Mouse (Mus musculus) C2C12 (cell line): ENCODE results near the gene Prdx2.

Experiments used
- CTCF ChIP-seq: IDR thresholded peaks from one replicate; pipeline ENCODE4 v1.5.1; 2011; ENCODE audit not compliant: control insufficient read depth, insufficient read depth, insufficient read length
- MYOD1 ChIP-seq: IDR thresholded peaks from one replicate; pipeline ENCODE4 v1.6.1; 2011; ENCODE audit warnings: low read depth; ENCODE audit not compliant: control insufficient read depth, insufficient read length

DNA sequence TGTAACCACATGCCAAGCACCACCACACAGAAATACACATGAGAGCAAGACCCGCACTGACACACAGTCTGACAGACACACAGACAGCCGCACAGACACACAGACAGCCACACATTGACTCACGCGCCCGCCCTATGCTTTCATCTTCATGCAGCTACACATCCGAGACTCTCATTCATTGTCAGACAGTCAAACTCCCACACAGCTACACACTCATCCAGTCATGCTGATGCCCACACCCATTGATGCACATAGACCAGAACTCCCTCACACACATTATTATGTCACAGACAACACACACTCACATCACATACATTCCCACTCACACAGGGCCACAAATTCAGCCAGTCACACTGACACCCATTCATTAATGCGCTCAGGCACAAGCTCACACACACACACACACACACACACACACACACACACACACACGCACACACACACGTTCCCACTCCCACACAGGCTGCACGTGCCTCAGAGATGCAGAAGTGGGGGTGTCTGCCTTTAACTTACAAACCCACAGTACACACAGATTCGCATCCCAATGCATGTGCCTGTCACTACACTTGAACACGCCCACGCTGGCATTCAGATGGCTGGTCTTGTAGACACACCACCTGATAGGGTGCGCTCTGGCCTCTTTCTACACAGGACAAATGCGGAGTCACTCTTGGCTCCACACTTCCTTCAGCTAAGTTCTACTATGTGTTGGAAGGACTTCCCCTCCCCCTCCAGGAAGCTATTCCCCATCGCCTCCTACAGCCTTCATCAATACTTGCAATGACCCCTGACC is 35.4 kb upstream of the Prdx2 start:
- TF ChIP-seq CTCF (no peak), MYOD1 (no peak)
